Mouse (Mus musculus) C2C12 (cell line): ENCODE results near the gene Nkiras2. TPM values are rescaled to one million over a fixed set of nuclear protein-coding genes. Genes with fewer than 3 reads are reported as not detected.

Experiments used
- H3K27me3 ChIP-seq: one replicate; pipeline ENCODE4 v1.6.1; 2011; ENCODE audit not compliant: control insufficient read depth, insufficient read depth, insufficient read length
- H3K36me3 ChIP-seq: one replicate; pipeline ENCODE4 v1.6.1; 2011; ENCODE audit not compliant: control insufficient read depth, insufficient read depth
- H3K4me3 ChIP-seq: one replicate; pipeline ENCODE4 v1.5.1; 2011; ENCODE audit warnings: mild to moderate bottlenecking, control low read depth; ENCODE audit not compliant: poor library complexity, insufficient read depth, severe bottlenecking
- H3K79me2 ChIP-seq: one replicate; pipeline ENCODE4 v1.6.1; 2011; ENCODE audit not compliant: control insufficient read depth, insufficient read depth
- H3K79me3 ChIP-seq: one replicate; pipeline ENCODE4 v1.6.1; 2011; ENCODE audit warnings: low read depth, control low read depth
- H3ac ChIP-seq: one replicate; pipeline ENCODE3; 2011; ENCODE audit warnings: low read depth; ENCODE audit not compliant: control insufficient read depth, insufficient read length
- CEBPB ChIP-seq: IDR thresholded peaks from one replicate; pipeline ENCODE4 v1.6.1; 2011; ENCODE audit warnings: low read depth, mild to moderate bottlenecking, control low read depth, moderate library complexity
- CTCF ChIP-seq: IDR thresholded peaks from one replicate; pipeline ENCODE4 v1.5.1; 2011; ENCODE audit not compliant: control insufficient read depth, insufficient read depth, insufficient read length
- FOSL1 ChIP-seq: IDR thresholded peaks from one replicate; pipeline ENCODE4 v1.8.0; 2011; ENCODE audit warnings: mild to moderate bottlenecking, low read length; ENCODE audit not compliant: poor library complexity, insufficient read depth, severe bottlenecking
- MAX ChIP-seq: IDR thresholded peaks from one replicate; pipeline ENCODE4 v1.6.1; 2011; ENCODE audit warnings: mild to moderate bottlenecking, control low read depth
- MYOD1 ChIP-seq: IDR thresholded peaks from one replicate; pipeline ENCODE4 v1.6.1; 2011; ENCODE audit warnings: low read depth; ENCODE audit not compliant: control insufficient read depth, insufficient read length
- MYOG ChIP-seq: IDR thresholded peaks from one replicate; pipeline ENCODE4 v1.6.1; 2011; ENCODE audit not compliant: control insufficient read depth, insufficient read length; ENCODE audit errors: extremely low read depth
- USF1 ChIP-seq: IDR thresholded peaks from one replicate; pipeline ENCODE4 v1.6.1; 2011; ENCODE audit warnings: low read depth, mild to moderate bottlenecking, control low read depth, moderate library complexity
- polyA plus RNA-seq: library from polyadenylated mRNA; unstranded; fragments of >200 nt; fragmentation: generic; extraction: Trizol; gene quantifications from one replicate; pipeline ENCODE4 v1.2.1, GENCODE M21; 2012; ENCODE audit warnings: missing spikeins

Nkiras2 gene
- polyA plus RNA-seq, 1 experiment: 36.1 TPM

- TF ChIP-seq CTCF (no peak), CEBPB (no peak), FOSL1 (no peak)
- H3K79me3 ChIP-seq: no peaks in the 10 kb centered on the region
- H3K36me3 ChIP-seq: peaks cover 17% of the 10 kb centered on the region
- no peaks in the 10 kb centered on the region for H3K27me3 ChIP-seq
- peak within 1 kb of the TSS; percentile 40 for H3K4me3 ChIP-seq
- peak within 1 kb of the TSS; percentile 89 for H3ac ChIP-seq
- H3K79me2 ChIP-seq: no peaks in the 10 kb centered on the region
Measured at GRCm38 (mm10) chr11:100574708-100575483, 44.1 kb upstream of the Nkiras2 start, which contains the start of gene Cnp. Cnp (plus strand) TSS chr11:100574904.

- TF ChIP-seq MAX: no peak
- no peak for TF ChIP-seq MYOG
- no peak for TF ChIP-seq FOSL1
- no peak for TF ChIP-seq MYOD1
- TF ChIP-seq CEBPB: no peak
- no peak for TF ChIP-seq CTCF
- no peak for TF ChIP-seq USF1
- peak overlapping the region; percentile 30 for H3ac ChIP-seq
- peaks cover 17% of the 10 kb centered on the region for H3K36me3 ChIP-seq
- H3K79me3 ChIP-seq: no peaks in the 10 kb centered on the region
- H3K4me3 ChIP-seq: no peak overlapping the region
- H3K79me2 ChIP-seq: no peaks in the 10 kb centered on the region
- no peaks in the 10 kb centered on the region for H3K27me3 ChIP-seq
Measured at GRCm38 (mm10) chr11:100575484-100575855, 43.6 kb upstream of the Nkiras2 start.

DNA sequence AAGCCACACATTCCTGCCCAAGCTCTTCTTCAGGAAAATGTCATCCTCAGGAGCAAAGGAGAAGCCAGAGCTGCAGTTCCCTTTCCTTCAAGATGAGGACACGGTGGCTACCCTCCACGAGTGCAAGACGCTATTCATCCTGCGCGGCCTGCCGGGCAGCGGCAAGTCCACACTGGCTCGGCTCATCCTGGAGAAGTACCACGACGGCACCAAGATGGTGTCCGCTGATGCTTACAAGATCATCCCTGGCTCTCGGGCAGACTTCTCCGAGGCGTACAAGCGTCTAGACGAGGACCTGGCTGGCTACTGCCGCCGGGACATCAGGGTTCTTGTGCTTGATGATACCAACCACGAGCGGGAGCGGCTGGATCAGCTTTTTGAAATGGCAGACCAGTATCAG is 42.8 kb upstream of the Nkiras2 start:
- Histone ChIP-seq H3K4me3 (no peak overlapping the region), H3K79me3 (no peaks in the 10 kb centered on the region), H3ac (no peak overlapping the region), H3K27me3 (no peaks in the 10 kb centered on the region), H3K79me2 (no peaks in the 10 kb centered on the region), H3K36me3 (peaks cover 20% of the 10 kb centered on the region)
- TF ChIP-seq USF1: no peak
- no peak for TF ChIP-seq MYOD1
- no peak for TF ChIP-seq MAX
- TF ChIP-seq CEBPB: no peak
- TF ChIP-seq CTCF: no peak
- no peak for TF ChIP-seq FOSL1
- no peak for TF ChIP-seq MYOG

- H3K4me3 ChIP-seq: no peak overlapping the region
- H3K79me3 ChIP-seq: peaks cover 2% of the 10 kb centered on the region
- H3ac ChIP-seq: no peak overlapping the region
- no peaks in the 10 kb centered on the region for H3K79me2 ChIP-seq
- TF ChIP-seq MYOD1 (no peak), USF1 (no peak), CEBPB (no peak), CTCF (no peak), MAX (no peak), FOSL1 (no peak), MYOG (no peak)
- no peaks in the 10 kb centered on the region for H3K27me3 ChIP-seq
- H3K36me3 ChIP-seq: peaks cover 38% of the 10 kb centered on the region
Measured at GRCm38 (mm10) chr11:100577852-100578599, 41.0 kb upstream of the Nkiras2 start.

DNA sequence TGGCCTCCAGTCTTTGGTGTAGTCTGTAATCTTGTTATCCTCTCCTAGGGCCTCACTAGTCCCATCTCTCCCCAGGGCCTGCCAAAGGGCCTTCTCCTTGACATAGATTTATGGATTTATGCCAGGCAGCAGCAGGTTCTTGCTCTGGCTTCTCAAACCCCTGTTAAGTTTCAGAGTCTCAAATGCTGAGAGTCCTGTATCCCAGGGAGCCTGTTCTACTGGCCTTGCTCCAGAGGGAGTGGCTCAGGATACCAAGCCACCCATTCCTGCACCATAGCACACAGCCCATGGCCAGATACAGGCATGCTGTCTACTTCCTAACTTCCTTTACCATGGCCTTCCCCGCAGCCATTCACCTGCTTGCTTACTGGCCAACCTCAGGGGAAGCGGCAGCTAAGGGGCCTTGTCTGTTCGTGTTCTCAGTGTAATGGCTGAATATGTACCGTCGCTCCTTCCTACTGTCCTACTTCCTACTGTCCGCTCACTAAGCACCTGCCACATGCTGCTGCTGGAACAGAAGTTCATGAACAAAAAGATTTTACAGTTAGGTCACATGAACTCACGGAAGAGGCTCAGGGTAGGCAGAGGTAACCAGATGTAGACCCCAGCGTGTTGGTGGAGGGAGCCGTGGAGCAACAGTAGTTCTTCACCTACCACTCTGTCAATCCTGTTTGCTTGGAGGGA is 39.8 kb upstream of the Nkiras2 start:
- H3ac ChIP-seq: no peak overlapping the region
- peaks cover 2% of the 10 kb centered on the region for H3K79me3 ChIP-seq
- no peaks in the 10 kb centered on the region for H3K79me2 ChIP-seq
- TF ChIP-seq USF1 (no peak), CTCF (no peak), MYOG (no peak), CEBPB (no peak), FOSL1 (no peak), MAX (no peak), MYOD1 (no peak)
- peaks cover 50% of the 10 kb centered on the region for H3K36me3 ChIP-seq
- no peak overlapping the region for H3K4me3 ChIP-seq
- H3K27me3 ChIP-seq: no peaks in the 10 kb centered on the region
